ENCODE assay signal across 14 mouse cellular contexts in genomic region chr10:127186451-127186850, GRCm38 (mm10). TPM values are rescaled to one million over a fixed set of nuclear protein-coding genes. Genes with fewer than 3 reads are reported as not detected.
DNase-seq lines count a peak whose midpoint lies in the region; ATAC-seq and TF ChIP-seq lines count a peak whose summit lies in the region.
"Had no signal": no experiment of that assay in that cellular context is flagged by ENCODE, and none has a peak within 500 bp of the region (broad histone marks: within the 10 kb centered on the region; RNA-seq: fewer than 3 reads in every experiment).

No protein-coding gene starts in this region.

- H3K4me1 ChIP-seq in kidney, adult 2 months (ENCODE audit: control insufficient read depth, insufficient read depth, low read length), result no peaks in the 10 kb centered on the region
- H3K4me1 ChIP-seq in kidney, embryonic 14.5 days (ENCODE audit: control insufficient read depth, insufficient read depth, low read length), result peaks cover 25% of the 10 kb centered on the region
- peaks cover 3% of the 10 kb centered on the region; the same call in 1 of the 2 replicates for H3K4me1 ChIP-seq in midbrain, postnatal 0 days (ENCODE audit: insufficient read depth, low read length)
- peaks cover 30% of the 10 kb centered on the region for H3K4me1 ChIP-seq in midbrain, embryonic 14.5 days (ENCODE audit: control insufficient read depth, insufficient read depth, low read length)

- peak; percentile 37 for DNase-seq in CD4-positive, CD25-positive, alpha-beta regulatory T cell, adult 2 months (ENCODE audit: low read depth, low spot score)
- no peak for DNase-seq in kidney, adult 2 months
- no peak for DNase-seq in midbrain, postnatal 0 days (ENCODE audit: low spot score)
- no peak for DNase-seq in midbrain, embryonic 14.5 days
- no peak for DNase-seq in ovary, postnatal 10 days (ENCODE audit: low spot score)
- no peak for DNase-seq in ovary, adult 18-20 months (ENCODE audit: low spot score)
- DNase-seq: adrenal gland, postnatal 14 days; cerebellum, postnatal 36 days; liver, embryonic 13.5 days had no signal

- TF ChIP-seq POLR2A in kidney, adult 2 months (IDR thresholded peaks at IDR 0.05; ENCODE audit: low read depth, low read length), result no peak

- ATAC-seq in CD4-positive, CD25-positive, alpha-beta regulatory T cell, adult 4 months, result no peak
- no peak for ATAC-seq in kidney, embryonic 14.5 days (ENCODE audit: low FRiP score, low TSS enrichment)
- no peak for ATAC-seq in midbrain, postnatal 0 days (ENCODE audit: low FRiP score)
- ATAC-seq in midbrain, embryonic 14.5 days (ENCODE audit: low FRiP score, low TSS enrichment), result no peak
- ATAC-seq: hindbrain, embryonic 16.5 days had no signal

- H3K4me2 ChIP-seq in kidney, embryonic 14.5 days (replicated peaks; ENCODE audit: low read depth, low read length), result no peak overlapping the region
- H3K4me2 ChIP-seq in midbrain, postnatal 0 days (ENCODE audit: low read depth, low read length, poor library complexity, severe bottlenecking), result no peak overlapping the region
- no peak overlapping the region for H3K4me2 ChIP-seq in midbrain, embryonic 14.5 days (ENCODE audit: low read length)
- H3K4me2 ChIP-seq: embryonic facial prominence, embryonic 15.5 days; liver, embryonic 13.5 days had no signal

- H3K9ac ChIP-seq in kidney, embryonic 14.5 days (ENCODE audit: low read depth, low read length), result no peak overlapping the region
- no peak overlapping the region for H3K9ac ChIP-seq in midbrain, postnatal 0 days (replicated peaks; ENCODE audit: low read length, poor library complexity, severe bottlenecking)
- no peak overlapping the region for H3K9ac ChIP-seq in midbrain, embryonic 14.5 days (replicated peaks; ENCODE audit: low read length)
- H3K9ac ChIP-seq: embryonic facial prominence, embryonic 15.5 days; liver, embryonic 13.5 days had no signal

- H3K27ac ChIP-seq in kidney, adult 2 months (ENCODE audit: insufficient read depth, low read depth, low read length), result no peak overlapping the region
- H3K27ac ChIP-seq in kidney, embryonic 14.5 days (ENCODE audit: low read depth, low read length), result no peak overlapping the region
- no peak overlapping the region for H3K27ac ChIP-seq in midbrain, postnatal 0 days (ENCODE audit: low read depth, low read length)
- H3K27ac ChIP-seq in midbrain, embryonic 14.5 days (replicated peaks; ENCODE audit: low read depth, low read length), result no peak overlapping the region
- H3K27ac ChIP-seq: embryonic facial prominence, embryonic 15.5 days had no signal

- no peak overlapping the region for H3K4me3 ChIP-seq in kidney, adult 2 months (ENCODE audit: insufficient read depth, low read depth, low read length)
- no peak overlapping the region for H3K4me3 ChIP-seq in kidney, embryonic 14.5 days (ENCODE audit: low read length)
- H3K4me3 ChIP-seq in midbrain, postnatal 0 days (ENCODE audit: low read depth, low read length), result no peak overlapping the region
- H3K4me3 ChIP-seq in midbrain, embryonic 14.5 days (replicated peaks; ENCODE audit: low read depth, low read length), result no peak overlapping the region
- H3K4me3 ChIP-seq: embryonic facial prominence, embryonic 15.5 days; liver, embryonic 13.5 days; megakaryocyte, embryonic 14.5 days had no signal

- no peaks in the 10 kb centered on the region for H3K27me3 ChIP-seq in kidney, adult 2 months (replicated peaks; ENCODE audit: control insufficient read depth, insufficient read depth, low read length)
- no peaks in the 10 kb centered on the region for H3K27me3 ChIP-seq in kidney, embryonic 14.5 days (ENCODE audit: control insufficient read depth, insufficient read depth, low read length)
- H3K27me3 ChIP-seq in midbrain, postnatal 0 days (ENCODE audit: insufficient read depth, low read length), result no peaks in the 10 kb centered on the region
- no peaks in the 10 kb centered on the region for H3K27me3 ChIP-seq in midbrain, embryonic 14.5 days (ENCODE audit: control insufficient read depth, insufficient read depth, low read length)

- WGBS in kidney, adult 2 months, result 100% methylated on average over 1 of the region's 1 CpGs
- 80% methylated on average over 1 of the region's 1 CpGs for WGBS in kidney, embryonic 14.5 days
- WGBS in midbrain, postnatal 0 days, result 78% methylated on average over 1 of the region's 1 CpGs
- WGBS in midbrain, embryonic 14.5 days, result 93% methylated on average over 1 of the region's 1 CpGs

- no peaks in the 10 kb centered on the region for H3K9me3 ChIP-seq in kidney, embryonic 14.5 days (ENCODE audit: control insufficient read depth, low read length)
- no peaks in the 10 kb centered on the region for H3K9me3 ChIP-seq in midbrain, postnatal 0 days (ENCODE audit: low read length)
- no peaks in the 10 kb centered on the region for H3K9me3 ChIP-seq in midbrain, embryonic 14.5 days (ENCODE audit: control insufficient read depth, low read length)
- H3K9me3 ChIP-seq: embryonic facial prominence, embryonic 15.5 days; liver, embryonic 13.5 days had no signal

- TF ChIP-seq CTCF in kidney, adult 2 months (conservative IDR thresholded peaks at IDR 0.05; ENCODE audit: insufficient read depth, insufficient read length, low read depth, low read length), result 0 out of 2 replicates have a peak, but pooled peaks have one; percentile 5
- peak; percentile 47 for TF ChIP-seq CTCF in midbrain, postnatal 0 days (IDR thresholded peaks at IDR 0.05)

- no peaks in the 10 kb centered on the region for H3K36me3 ChIP-seq in kidney, adult 2 months (ENCODE audit: control insufficient read depth, insufficient read depth, low read length)
- H3K36me3 ChIP-seq in kidney, embryonic 14.5 days (ENCODE audit: control insufficient read depth, insufficient read depth, low read length), result peaks cover 16% of the 10 kb centered on the region; the same call in 1 of the 2 replicates
- peaks cover 10% of the 10 kb centered on the region for H3K36me3 ChIP-seq in midbrain, postnatal 0 days (ENCODE audit: insufficient read depth, low read length)
- H3K36me3 ChIP-seq in midbrain, embryonic 14.5 days (ENCODE audit: control insufficient read depth, insufficient read depth, low read length), result peaks cover 10% of the 10 kb centered on the region
- H3K36me3 ChIP-seq: liver, embryonic 13.5 days had no signal

RNA-seq across cellular contexts. Expression of gene Arhgef25, which starts 3.4 kb away (rescaled TPM):
- polyA plus RNA-seq in CD4-positive, CD25-positive, alpha-beta regulatory T cell, adult 4 months (2017; shearing (Covaris generic)), result under 1 TPM in 1 of 2 experiments, not detected in 1; 0.38 TPM
- polyA plus RNA-seq in kidney, adult 2 months (2012; rRNA removed), result 9.2 and 11.9 TPM in 2 replicates
- polyA plus RNA-seq in kidney, embryonic 14.5 days (2014; fragmentation: Nextera tagmentation; extraction: Ambion mirVana), result 31.0 and 32.9 TPM in 2 replicates
- total RNA-seq in midbrain, postnatal 0 days (2014; rRNA removed), result 47.6 and 48.8 TPM in 2 replicates
- 13.5 and 15.4 TPM in 2 replicates for polyA plus RNA-seq in midbrain, postnatal 0 days (2015; fragmentation: Nextera tagmentation; extraction: Ambion mirVana)
- 19.0 and 19.6 TPM in 2 replicates for polyA plus RNA-seq in midbrain, embryonic 14.5 days (2014; fragmentation: Nextera tagmentation; extraction: Ambion mirVana)

RNA-seq across cellular contexts. Expression of gene Slc26a10, which starts 6.0 kb away (rescaled TPM):
- polyA plus RNA-seq in CD4-positive, CD25-positive, alpha-beta regulatory T cell, adult 4 months (2017; shearing (Covaris generic)), result 1 to 10 TPM; 2.6 to 2.8 TPM
- 6.6 and 8.1 TPM in 2 replicates for polyA plus RNA-seq in kidney, adult 2 months (2012; rRNA removed)
- 2.0 and 2.3 TPM in 2 replicates for polyA plus RNA-seq in kidney, embryonic 14.5 days (2014; fragmentation: Nextera tagmentation; extraction: Ambion mirVana)
- 0.05 TPM in 2 replicates for total RNA-seq in midbrain, postnatal 0 days (2014; rRNA removed)
- 0.80 TPM in 2 replicates for polyA plus RNA-seq in midbrain, postnatal 0 days (2015; fragmentation: Nextera tagmentation; extraction: Ambion mirVana)
- 0.58 and 0.66 TPM in 2 replicates for polyA plus RNA-seq in midbrain, embryonic 14.5 days (2014; fragmentation: Nextera tagmentation; extraction: Ambion mirVana)

RNA-seq across cellular contexts. Expression of gene Dtx3, which starts 9.1 kb away (rescaled TPM):
- 10 to 100 TPM; 39.4 to 42.2 TPM for polyA plus RNA-seq in CD4-positive, CD25-positive, alpha-beta regulatory T cell, adult 4 months (2017; shearing (Covaris generic))
- 101 and 132 TPM in 2 replicates for polyA plus RNA-seq in kidney, adult 2 months (2012; rRNA removed)
- polyA plus RNA-seq in kidney, embryonic 14.5 days (2014; fragmentation: Nextera tagmentation; extraction: Ambion mirVana), result 107 and 117 TPM in 2 replicates
- 258 and 275 TPM in 2 replicates for total RNA-seq in midbrain, postnatal 0 days (2014; rRNA removed)
- 205 and 217 TPM in 2 replicates for polyA plus RNA-seq in midbrain, postnatal 0 days (2015; fragmentation: Nextera tagmentation; extraction: Ambion mirVana)
- polyA plus RNA-seq in midbrain, embryonic 14.5 days (2014; fragmentation: Nextera tagmentation; extraction: Ambion mirVana), result 219 and 244 TPM in 2 replicates

RNA-seq across cellular contexts. Expression of gene B4galnt1, which starts 21.4 kb away (rescaled TPM):
- 100 to 1,000 TPM; 166 to 206 TPM for polyA plus RNA-seq in CD4-positive, CD25-positive, alpha-beta regulatory T cell, adult 4 months (2017; shearing (Covaris generic))
- 15.4 and 27.5 TPM in 2 replicates for polyA plus RNA-seq in kidney, adult 2 months (2012; rRNA removed)
- polyA plus RNA-seq in kidney, embryonic 14.5 days (2014; fragmentation: Nextera tagmentation; extraction: Ambion mirVana), result 6.2 and 8.7 TPM in 2 replicates
- 126 and 134 TPM in 2 replicates for total RNA-seq in midbrain, postnatal 0 days (2014; rRNA removed)
- polyA plus RNA-seq in midbrain, postnatal 0 days (2015; fragmentation: Nextera tagmentation; extraction: Ambion mirVana), result 86.8 and 88.6 TPM in 2 replicates
- 66.8 and 74.1 TPM in 2 replicates for polyA plus RNA-seq in midbrain, embryonic 14.5 days (2014; fragmentation: Nextera tagmentation; extraction: Ambion mirVana)

RNA-seq across cellular contexts. Expression of gene Pip4k2c, which starts 24.9 kb away (rescaled TPM):
- 10 to 100 TPM; 24.2 to 39.3 TPM for polyA plus RNA-seq in CD4-positive, CD25-positive, alpha-beta regulatory T cell, adult 4 months (2017; shearing (Covaris generic))
- polyA plus RNA-seq in kidney, adult 2 months (2012; rRNA removed), result 116 and 120 TPM in 2 replicates
- polyA plus RNA-seq in kidney, embryonic 14.5 days (2014; fragmentation: Nextera tagmentation; extraction: Ambion mirVana), result 19.2 and 31.0 TPM in 2 replicates
- 17.0 and 18.3 TPM in 2 replicates for total RNA-seq in midbrain, postnatal 0 days (2014; rRNA removed)
- polyA plus RNA-seq in midbrain, postnatal 0 days (2015; fragmentation: Nextera tagmentation; extraction: Ambion mirVana), result 14.5 and 15.1 TPM in 2 replicates
- polyA plus RNA-seq in midbrain, embryonic 14.5 days (2014; fragmentation: Nextera tagmentation; extraction: Ambion mirVana), result 12.5 and 14.6 TPM in 2 replicates
